In genomic region chr2:50579620-50580019, GRCm38 (mm10) we compare ENCODE assay signal across 23 mouse cellular contexts.
DNase-seq lines count a peak whose midpoint lies in the region; ATAC-seq and TF ChIP-seq lines count a peak whose summit lies in the region.
"Had no signal": no experiment of that assay in that cellular context is flagged by ENCODE, and none has a peak within 500 bp of the region (broad histone marks: within the 10 kb centered on the region; RNA-seq: fewer than 3 reads in every experiment).

No protein-coding gene starts in this region.

- no peak overlapping the region for H3K27ac ChIP-seq in lung, embryonic 14.5 days (ENCODE audit: low read depth)
- H3K27ac ChIP-seq: embryonic facial prominence, embryonic 12.5 days; forebrain, embryonic 13.5 days; heart, adult 2 months; heart, embryonic 15.5 days; hindbrain, embryonic 13.5 days; hindbrain, postnatal 0 days had no signal

- no peak for TF ChIP-seq CTCF in lung, embryonic 14.5 days (IDR thresholded peaks at IDR 0.05; ENCODE audit: low read depth)

- peak; percentile 52 for DNase-seq in lung, embryonic 14.5 days
- no peak for DNase-seq in lung, postnatal 4 days
- DNase-seq in right cerebral cortex, postnatal 10 days (ENCODE audit: low spot score in 2 of 2), result peak; percentile 22 to 33
- DNase-seq in right cerebral cortex, adult 2 months (ENCODE audit: low spot score in 2 of 2), result no peak
- DNase-seq in gonadal fat pad, adult 2 months (ENCODE audit: low read depth), result peak; percentile 45
- DNase-seq in urinary bladder, postnatal 10 days (ENCODE audit: low spot score), result no peak
- DNase-seq in testis, postnatal 14 days (ENCODE audit: low spot score), result no peak
- DNase-seq: adrenal gland, adult 8-10 months; adrenal gland, postnatal 36 days; cerebellum, adult 11 months; cerebellum, adult 8-10 months; cerebellum, postnatal 14 days; embryo, embryonic 11 days; forebrain, postnatal 0 days; gastrocnemius, postnatal 10 days; heart, adult 2 months; heart, postnatal 14 days had no signal

- no peaks in the 10 kb centered on the region for H3K36me3 ChIP-seq in lung, embryonic 14.5 days (ENCODE audit: insufficient read depth)
- H3K36me3 ChIP-seq: embryonic facial prominence, embryonic 12.5 days; heart, embryonic 15.5 days; hindbrain, embryonic 13.5 days had no signal

- WGBS in lung, embryonic 14.5 days, result 41% methylated on average over 2 of the region's 2 CpGs

- H3K4me2 ChIP-seq in lung, embryonic 14.5 days, result no peak overlapping the region
- H3K4me2 ChIP-seq: embryonic facial prominence, embryonic 12.5 days; forebrain, embryonic 13.5 days; heart, embryonic 11.5 days; heart, embryonic 15.5 days; hindbrain, embryonic 13.5 days had no signal

- H3K4me3 ChIP-seq in lung, embryonic 14.5 days (ENCODE audit: low read depth, low read length), result no peak overlapping the region
- H3K4me3 ChIP-seq: embryonic facial prominence, embryonic 12.5 days; forebrain, embryonic 13.5 days; heart, adult 2 months; heart, embryonic 15.5 days; hindbrain, embryonic 13.5 days had no signal

- no peaks in the 10 kb centered on the region for H3K27me3 ChIP-seq in lung, embryonic 14.5 days (ENCODE audit: insufficient read depth, low read length)
- H3K27me3 ChIP-seq: embryonic facial prominence, embryonic 12.5 days; forebrain, embryonic 13.5 days; heart, embryonic 15.5 days; hindbrain, embryonic 13.5 days had no signal

- no peaks in the 10 kb centered on the region for H3K4me1 ChIP-seq in lung, embryonic 14.5 days (ENCODE audit: insufficient read depth)
- H3K4me1 ChIP-seq: embryonic facial prominence, embryonic 12.5 days; forebrain, embryonic 13.5 days; heart, embryonic 15.5 days; hindbrain, embryonic 13.5 days had no signal

- no peak; the same call in 1 of the 2 replicates for ATAC-seq in lung, embryonic 14.5 days (ENCODE audit: insufficient read depth)
- ATAC-seq: forebrain, embryonic 13.5 days; forebrain, postnatal 0 days; hindbrain, postnatal 0 days had no signal

- H3K9ac ChIP-seq in lung, embryonic 14.5 days, result no peak overlapping the region
- H3K9ac ChIP-seq: embryonic facial prominence, embryonic 12.5 days; forebrain, embryonic 13.5 days; forebrain, postnatal 0 days; heart, embryonic 15.5 days; hindbrain, embryonic 13.5 days had no signal

- no peaks in the 10 kb centered on the region for H3K9me3 ChIP-seq in lung, embryonic 14.5 days (ENCODE audit: low read depth, low read length)
- H3K9me3 ChIP-seq: embryonic facial prominence, embryonic 12.5 days; forebrain, embryonic 13.5 days; heart, embryonic 15.5 days; hindbrain, embryonic 13.5 days had no signal

Comparison
In these comparisons a context has a peak if more than half of its experiments do, and no peak if none do; other contexts are left out.
1. DNase-seq: peak in lung, embryonic 14.5 days (single experiment), right cerebral cortex, postnatal 10 days (2 of 2) and gonadal fat pad, adult 2 months (single experiment); none in lung, postnatal 4 days (0 of 2), right cerebral cortex, adult 2 months (0 of 2), urinary bladder, postnatal 10 days (single experiment) and testis, postnatal 14 days (single experiment).